Mouse (Mus musculus) stomach, embryonic 15.5 days (tissue): Measurements from ENCODE around the gene Rnf135. TPM values are rescaled to one million over a fixed set of nuclear protein-coding genes. Genes with fewer than 3 reads are reported as not detected.
"Not testable (repeated sequence)": the region's sequence is repeated elsewhere in the genome, so short reads cannot be mapped to it uniquely, and the experiment has no call there.

Source experiments
- ATAC-seq: fragments of 200-750 bp; cut with Nextera tagmentation; 2 replicates; pipeline ENCODE4 v1.8.0; 2017; ENCODE audit warnings: low read depth, moderate number of reproducible peaks, moderate TSS enrichment; ENCODE audit not compliant: insufficient read depth, low FRiP score
- H3K27ac ChIP-seq: fragments of 300-500 bp; sonication (generic); 2 replicates; pipeline ENCODE4 v1.5.1; 2015; ENCODE audit warnings: mild to moderate bottlenecking, inconsistent platforms
- H3K27me3 ChIP-seq: fragments of 300-500 bp; sonication (generic); replicated peaks from 2 replicates; pipeline ENCODE4 v1.6.1; 2015; ENCODE audit warnings: inconsistent platforms
- H3K36me3 ChIP-seq: fragments of 300-500 bp; sonication (generic); 2 replicates; pipeline ENCODE4 v1.6.1; 2015; ENCODE audit warnings: inconsistent platforms
- H3K4me1 ChIP-seq: fragments of 300-500 bp; sonication (generic); 2 replicates; pipeline ENCODE4 v1.6.1; 2015; ENCODE audit warnings: inconsistent platforms
- H3K4me2 ChIP-seq: fragments of 300-500 bp; sonication (generic); 2 replicates; pipeline ENCODE4 v1.6.1; 2015; ENCODE audit warnings: mild to moderate bottlenecking, inconsistent platforms
- H3K4me3 ChIP-seq: fragments of 300-500 bp; sonication (generic); replicated peaks from 2 replicates; pipeline ENCODE4 v1.5.1; 2015; ENCODE audit warnings: inconsistent platforms
- H3K9ac ChIP-seq: fragments of 300-500 bp; sonication (generic); 2 replicates; pipeline ENCODE4 v1.6.1; 2015; ENCODE audit warnings: inconsistent platforms
- H3K9me3 ChIP-seq: fragments of 300-500 bp; sonication (generic); 2 replicates; pipeline ENCODE4 v1.6.1; 2016; ENCODE audit warnings: inconsistent platforms
- WGBS: fragments of 180-500 bp; shearing (Covaris S2); methylation state at CpG from one replicate; pipeline ENCODE4 v1.1.7; 2015; 5-methylcytosine and 5-hydroxymethylcytosine counted together
- polyA plus RNA-seq: library from polyadenylated mRNA; unstranded; fragments of >200 nt; fragmentation: Nextera tagmentation; extraction: Ambion mirVana; gene quantifications from 2 replicates; pipeline ENCODE4 v1.2.1, GENCODE M21; 2015

The Rnf135 gene
- polyA plus RNA-seq, 1 experiment from 2014 or later, result 10.3 TPM

GRCm38 (mm10) chr11:80164224-80164623 lies 19.4 kb upstream of the Rnf135 start:
- Histone ChIP-seq H3K27me3 (no peaks in the 10 kb centered on the region), H3K36me3 (no peaks in the 10 kb centered on the region), H3K9ac (no peak overlapping the region), H3K4me1 (no peaks in the 10 kb centered on the region), H3K9me3 (no peaks in the 10 kb centered on the region), H3K4me2 (no peak overlapping the region), H3K27ac (no peak overlapping the region), H3K4me3 (no peak overlapping the region)
- WGBS, result 66% methylated on average over 2 of the region's 2 CpGs
- ATAC-seq, result no peak

- ATAC-seq, result no peak
- 85% methylated on average over 9 of the region's 9 CpGs for WGBS
Measured at GRCm38 (mm10) chr11:80168121-80168520, 15.5 kb upstream of the Rnf135 start.

GRCm38 (mm10) chr11:80168611-80169249 lies 14.9 kb upstream of the Rnf135 start:
- ATAC-seq, result no peak
- Histone ChIP-seq H3K4me2 (no peak overlapping the region), H3K36me3 (no peaks in the 10 kb centered on the region), H3K9ac (no peak overlapping the region), H3K27me3 (no peaks in the 10 kb centered on the region), H3K9me3 (no peaks in the 10 kb centered on the region), H3K4me3 (no peak overlapping the region), H3K4me1 (no peaks in the 10 kb centered on the region), H3K27ac (no peak overlapping the region)
- 65% methylated on average over 4 of the region's 4 CpGs for WGBS

More at GRCm38 (mm10) chr11:80168121-80168520, 15.5 kb upstream of the Rnf135 start:
- Histone ChIP-seq H3K9me3 (no peaks in the 10 kb centered on the region), H3K27ac (no peak overlapping the region), H3K9ac (no peak overlapping the region), H3K4me2 (no peak overlapping the region), H3K36me3 (no peaks in the 10 kb centered on the region), H3K4me3 (no peak overlapping the region), H3K4me1 (no peaks in the 10 kb centered on the region), H3K27me3 (no peaks in the 10 kb centered on the region)

- Histone ChIP-seq H3K4me1 (no peaks in the 10 kb centered on the region), H3K9ac (no peak overlapping the region), H3K4me3 (no peak overlapping the region), H3K27ac (no peak overlapping the region), H3K4me2 (no peak overlapping the region), H3K27me3 (no peaks in the 10 kb centered on the region), H3K9me3 (no peaks in the 10 kb centered on the region), H3K36me3 (no peaks in the 10 kb centered on the region)
- WGBS, result 82% methylated on average over 3 of the region's 3 CpGs
- ATAC-seq, result no peak
Measured at GRCm38 (mm10) chr11:80169629-80170028, 14.0 kb upstream of the Rnf135 start.

- Histone ChIP-seq H3K4me1 (no peaks in the 10 kb centered on the region), H3K27me3 (no peaks in the 10 kb centered on the region), H3K9ac (no peak overlapping the region), H3K4me3 (no peak overlapping the region), H3K4me2 (no peak overlapping the region), H3K36me3 (no peaks in the 10 kb centered on the region), H3K27ac (no peak overlapping the region), H3K9me3 (no peaks in the 10 kb centered on the region)
- WGBS, result 53% methylated on average over 5 of the region's 5 CpGs
- ATAC-seq, result no peak
Measured at GRCm38 (mm10) chr11:80170351-80170750, 13.3 kb upstream of the Rnf135 start.

- H3K27me3 ChIP-seq, result no peaks in the 10 kb centered on the region
- H3K9me3 ChIP-seq, result no peaks in the 10 kb centered on the region
- H3K36me3 ChIP-seq, result no peaks in the 10 kb centered on the region
- H3K4me2 ChIP-seq, result no peak overlapping the region
- ATAC-seq, result no peak
- no peaks in the 10 kb centered on the region for H3K4me1 ChIP-seq
- 58% methylated on average over 4 of the region's 4 CpGs for WGBS
- no peak overlapping the region for H3K4me3 ChIP-seq
- H3K9ac ChIP-seq, result no peak overlapping the region
- no peak overlapping the region for H3K27ac ChIP-seq
Measured at GRCm38 (mm10) chr11:80171884-80172283, 11.8 kb upstream of the Rnf135 start.

GRCm38 (mm10) chr11:80173963-80174670 lies 9.5 kb upstream of the Rnf135 start:
- H3K27ac ChIP-seq, result no peak overlapping the region

GRCm38 (mm10) chr11:80176911-80177895 lies 6.4 kb upstream of the Rnf135 start:
- Histone ChIP-seq H3K4me2 (no peak overlapping the region), H3K9ac (no peak overlapping the region), H3K27ac (no peak overlapping the region; the same call in 1 of the 2 replicates), H3K27me3 (no peaks in the 10 kb centered on the region), H3K4me3 (no peak overlapping the region), H3K9me3 (no peaks in the 10 kb centered on the region), H3K4me1 (no peaks in the 10 kb centered on the region), H3K36me3 (no peaks in the 10 kb centered on the region)
- no peak for ATAC-seq
- WGBS, result 72% methylated on average over 11 of the region's 11 CpGs

More at GRCm38 (mm10) chr11:80173963-80174670, 9.5 kb upstream of the Rnf135 start:
- WGBS, result 74% methylated on average over 11 of the region's 11 CpGs
- Histone ChIP-seq H3K4me1 (no peaks in the 10 kb centered on the region), H3K9ac (no peak overlapping the region), H3K9me3 (no peaks in the 10 kb centered on the region), H3K27me3 (no peaks in the 10 kb centered on the region), H3K4me3 (no peak overlapping the region), H3K4me2 (no peak overlapping the region), H3K36me3 (no peaks in the 10 kb centered on the region)
- no peak for ATAC-seq

GRCm38 (mm10) chr11:80178316-80178715 lies 5.3 kb upstream of the Rnf135 start:
- no peak overlapping the region for H3K4me2 ChIP-seq
- no peaks in the 10 kb centered on the region for H3K4me1 ChIP-seq
- no peak overlapping the region for H3K27ac ChIP-seq
- H3K36me3 ChIP-seq, result no peaks in the 10 kb centered on the region
- no peak overlapping the region for H3K4me3 ChIP-seq
- H3K9ac ChIP-seq, result no peak overlapping the region
- ATAC-seq, result no peak
- H3K27me3 ChIP-seq, result no peaks in the 10 kb centered on the region
- WGBS, result 79% methylated on average over 8 of the region's 8 CpGs
- no peaks in the 10 kb centered on the region for H3K9me3 ChIP-seq

- H3K4me3 ChIP-seq, result no peak overlapping the region
- no peaks in the 10 kb centered on the region for H3K4me1 ChIP-seq
- no peaks in the 10 kb centered on the region for H3K36me3 ChIP-seq
- no peaks in the 10 kb centered on the region for H3K9me3 ChIP-seq
- 58% methylated on average over 5 of the region's 5 CpGs for WGBS
- no peak overlapping the region for H3K4me2 ChIP-seq
- no peak for ATAC-seq
- no peaks in the 10 kb centered on the region for H3K27me3 ChIP-seq
- no peak overlapping the region for H3K9ac ChIP-seq
- no peak overlapping the region for H3K27ac ChIP-seq
Measured at GRCm38 (mm10) chr11:80181021-80181749, 2.5 kb upstream of the Rnf135 start.

GRCm38 (mm10) chr11:80183054-80183704 lies 472 bp upstream of the Rnf135 start:
- H3K4me1 ChIP-seq, H3K9ac ChIP-seq, H3K36me3 ChIP-seq, H3K9me3 ChIP-seq, H3K27me3 ChIP-seq: not testable (repeated sequence)
- 43% methylated on average over 12 of the region's 12 CpGs for WGBS
- H3K4me3 ChIP-seq, result peak overlapping the region; percentile 91
- peak overlapping the region; percentile 90; the same call in 1 of the 2 replicates for H3K27ac ChIP-seq
- ATAC-seq, result peak; percentile 67
- peak overlapping the region; percentile 70 for H3K4me2 ChIP-seq
